Mouse (Mus musculus): ENCODE results near the gene AU021092. TPM values are rescaled to one million over a fixed set of nuclear protein-coding genes. Genes with fewer than 3 reads are reported as not detected.

Gene AU021092
- total RNA-seq, 1 experiment, result 1.7 TPM

- H3K27ac ChIP-seq (ENCODE audit: insufficient read depth, low read depth, low read length, poor library complexity, severe bottlenecking), result peak within 1 kb of the TSS; percentile 51
- peak within 1 kb of the TSS; percentile 92 for H3K9ac ChIP-seq (ENCODE audit: insufficient read depth, low read depth, low read length, poor library complexity, severe bottlenecking)
- TF ChIP-seq ZNF384 (IDR thresholded peaks at IDR 0.05; ENCODE audit: low read depth, low read length) (no peak), HCFC1 (IDR thresholded peaks at IDR 0.05; ENCODE audit: borderline replicate concordance, insufficient read depth, low read length) (no peak), ZC3H11A (IDR thresholded peaks at IDR 0.05; ENCODE audit: borderline replicate concordance, low read depth, low read length) (no peak), CHD2 (IDR thresholded peaks at IDR 0.05; ENCODE audit: low read depth, low read length) (no peak), MAFK (IDR thresholded peaks at IDR 0.05; ENCODE audit: insufficient read depth, low read depth, low read length) (no peak)
- DNase-seq (ENCODE audit: low read depth, low spot score), result peak; percentile 98
- peaks cover 5 to 9% of the 10 kb centered on the region in 2 experiments; a peak in 3 of 4 replicates for H3K4me1 ChIP-seq (ENCODE audit: control insufficient read depth in 2 of 2, insufficient read depth in 2 of 2, low read length in 2 of 2, poor library complexity in 1 of 2)
- peaks cover 10% of the 10 kb centered on the region; the same call in 1 of the 2 replicates for H3K36me3 ChIP-seq (ENCODE audit: control insufficient read depth, insufficient read depth, low read length, poor library complexity, severe bottlenecking)
- in situ Hi-C loops (cut with MboI; ENCODE audit: low sequenced_read_pairs in 2 of 2, unreplicated experiment in 2 of 2), result no loop called here
- H3K9me3 ChIP-seq (ENCODE audit: control insufficient read depth, insufficient read depth, low read depth, low read length), result no peaks in the 10 kb centered on the region
- peak within 1 kb of the TSS; percentile 71 to 82 for H3K4me3 ChIP-seq (ENCODE audit: insufficient read depth in 1 of 2, low read depth in 1 of 2, low read length in 2 of 2, poor library complexity in 1 of 2, severe bottlenecking in 1 of 2)
These were observed 33.8 kb upstream of the AU021092 start, which contains the start of gene Eef2kmt for GRCm38 (mm10) chr16:5255779-5256496. TSS of gene Eef2kmt (minus strand) at chr16:5255983.

GRCm38 (mm10) chr16:5255081-5255740 is 33.1 kb upstream of the AU021092 start:
- Histone ChIP-seq H3K27ac (ENCODE audit: insufficient read depth, low read depth, low read length, poor library complexity, severe bottlenecking) (peak overlapping the region; percentile 26), H3K4me1 (ENCODE audit: control insufficient read depth in 2 of 2, insufficient read depth in 2 of 2, low read length in 2 of 2, poor library complexity in 1 of 2) (peaks cover 5 to 9% of the 10 kb centered on the region in 2 experiments; a peak in 3 of 4 replicates), H3K36me3 (ENCODE audit: control insufficient read depth, insufficient read depth, low read length, poor library complexity, severe bottlenecking) (peaks cover 16% of the 10 kb centered on the region), H3K9me3 (ENCODE audit: control insufficient read depth, insufficient read depth, low read depth, low read length) (no peaks in the 10 kb centered on the region), H3K9ac (ENCODE audit: insufficient read depth, low read depth, low read length, poor library complexity, severe bottlenecking) (peak overlapping the region; percentile 92), H3K4me3 (ENCODE audit: insufficient read depth in 1 of 2, low read depth in 1 of 2, low read length in 2 of 2, poor library complexity in 1 of 2, severe bottlenecking in 1 of 2) (peak overlapping the region; percentile 71 to 82)
- DNase-seq (ENCODE audit: low read depth, low spot score), result no peak
- TF ChIP-seq MAFK (IDR thresholded peaks at IDR 0.05; ENCODE audit: insufficient read depth, low read depth, low read length) (no peak), ZNF384 (IDR thresholded peaks at IDR 0.05; ENCODE audit: low read depth, low read length) (no peak), ZC3H11A (IDR thresholded peaks at IDR 0.05; ENCODE audit: borderline replicate concordance, low read depth, low read length) (no peak), CHD2 (IDR thresholded peaks at IDR 0.05; ENCODE audit: low read depth, low read length) (no peak), HCFC1 (IDR thresholded peaks at IDR 0.05; ENCODE audit: borderline replicate concordance, insufficient read depth, low read length) (no peak)
- in situ Hi-C loops (cut with MboI; ENCODE audit: low sequenced_read_pairs in 2 of 2, unreplicated experiment in 2 of 2), result no loop called here

- H3K9me3 ChIP-seq (ENCODE audit: control insufficient read depth, insufficient read depth, low read depth, low read length), result no peaks in the 10 kb centered on the region
- H3K4me3 ChIP-seq (ENCODE audit: insufficient read depth in 1 of 2, low read depth in 1 of 2, low read length in 2 of 2, poor library complexity in 1 of 2, severe bottlenecking in 1 of 2), result peak overlapping the region; percentile 71 to 82
- peaks cover 23% of the 10 kb centered on the region for H3K36me3 ChIP-seq (ENCODE audit: control insufficient read depth, insufficient read depth, low read length, poor library complexity, severe bottlenecking)
- H3K9ac ChIP-seq (ENCODE audit: insufficient read depth, low read depth, low read length, poor library complexity, severe bottlenecking), result peak overlapping the region; percentile 92
- DNase-seq (ENCODE audit: low read depth, low spot score), result peak; percentile 77
- peak; percentile 61; the same call in 1 of the 2 replicates for TF ChIP-seq HCFC1 (IDR thresholded peaks at IDR 0.05; ENCODE audit: borderline replicate concordance, insufficient read depth, low read length)
- no peak for TF ChIP-seq CHD2 (IDR thresholded peaks at IDR 0.05; ENCODE audit: low read depth, low read length)
- TF ChIP-seq ZC3H11A (IDR thresholded peaks at IDR 0.05; ENCODE audit: borderline replicate concordance, low read depth, low read length), result 0 out of 2 replicates have a peak, but pooled peaks have one; percentile 10
- TF ChIP-seq MAFK (IDR thresholded peaks at IDR 0.05; ENCODE audit: insufficient read depth, low read depth, low read length), result no peak
- peaks cover 5 to 9% of the 10 kb centered on the region in 2 experiments; a peak in 3 of 4 replicates for H3K4me1 ChIP-seq (ENCODE audit: control insufficient read depth in 2 of 2, insufficient read depth in 2 of 2, low read length in 2 of 2, poor library complexity in 1 of 2)
- in situ Hi-C loops (cut with MboI; ENCODE audit: low sequenced_read_pairs in 2 of 2, unreplicated experiment in 2 of 2), result no loop called here
- peak overlapping the region; percentile 27; the same call in 1 of the 2 replicates for H3K27ac ChIP-seq (ENCODE audit: insufficient read depth, low read depth, low read length, poor library complexity, severe bottlenecking)
These were observed 32.4 kb upstream of the AU021092 start for GRCm38 (mm10) chr16:5254346-5255025.

GRCm38 (mm10) chr16:5252260-5252659 is 30.2 kb upstream of the AU021092 start:
- H3K4me1 ChIP-seq (ENCODE audit: control insufficient read depth in 2 of 2, insufficient read depth in 2 of 2, low read length in 2 of 2, poor library complexity in 1 of 2), result peaks cover 5 to 8% of the 10 kb centered on the region in 2 experiments; a peak in 3 of 4 replicates
- in situ Hi-C loops (cut with MboI; ENCODE audit: low sequenced_read_pairs in 2 of 2, unreplicated experiment in 2 of 2), result no loop called here
- DNase-seq (ENCODE audit: low read depth, low spot score), result no peak

More at GRCm38 (mm10) chr16:5252260-5252659, 30.2 kb upstream of the AU021092 start:
- TF ChIP-seq CHD2 (IDR thresholded peaks at IDR 0.05; ENCODE audit: low read depth, low read length), result no peak
- no peak for TF ChIP-seq HCFC1 (IDR thresholded peaks at IDR 0.05; ENCODE audit: borderline replicate concordance, insufficient read depth, low read length)
- TF ChIP-seq ZNF384 (IDR thresholded peaks at IDR 0.05; ENCODE audit: low read depth, low read length), result no peak
- TF ChIP-seq MAFK (IDR thresholded peaks at IDR 0.05; ENCODE audit: insufficient read depth, low read depth, low read length), result no peak
- TF ChIP-seq ZC3H11A (IDR thresholded peaks at IDR 0.05; ENCODE audit: borderline replicate concordance, low read depth, low read length), result no peak
- no peak overlapping the region for H3K9ac ChIP-seq (ENCODE audit: insufficient read depth, low read depth, low read length, poor library complexity, severe bottlenecking)
- no peak overlapping the region for H3K27ac ChIP-seq (ENCODE audit: insufficient read depth, low read depth, low read length, poor library complexity, severe bottlenecking)
- no peak overlapping the region for H3K4me3 ChIP-seq (ENCODE audit: insufficient read depth in 1 of 2, low read depth in 1 of 2, low read length in 2 of 2, poor library complexity in 1 of 2, severe bottlenecking in 1 of 2)
- H3K9me3 ChIP-seq (ENCODE audit: control insufficient read depth, insufficient read depth, low read depth, low read length), result no peaks in the 10 kb centered on the region
- H3K36me3 ChIP-seq (ENCODE audit: control insufficient read depth, insufficient read depth, low read length, poor library complexity, severe bottlenecking), result peaks cover 44% of the 10 kb centered on the region

Measured in ES-E14 (cell line).